Mouse (Mus musculus) E14TG2a.4 (cell line): ENCODE data around the gene Cyb5b.
"Not testable (repeated sequence)": the region's sequence is repeated elsewhere in the genome, so short reads cannot be mapped to it uniquely, and the experiment has no call there.

Experiments used
- H3K27me3 ChIP-seq: 2 replicates; pipeline ENCODE4 v1.6.1; 2014; ENCODE audit warnings: low read length, control low read depth; ENCODE audit not compliant: insufficient read depth
- H3K36me3 ChIP-seq: 2 replicates; pipeline ENCODE4 v1.6.1; 2014; ENCODE audit warnings: low read length, control low read depth; ENCODE audit not compliant: insufficient read depth
- H3K4me1 ChIP-seq: replicated peaks from 2 replicates; pipeline ENCODE4 v1.6.1; 2014; ENCODE audit warnings: low read depth, low read length, control low read depth
- H3K4me3 ChIP-seq: replicated peaks from 2 replicates; pipeline ENCODE4 v1.5.1; 2014; ENCODE audit warnings: mild to moderate bottlenecking, low read length
- H3K9me3 ChIP-seq: 2 replicates; pipeline ENCODE4 v1.6.1; 2014; ENCODE audit warnings: low read length, control low read depth
- CTCF ChIP-seq: conservative IDR thresholded peaks from 2 replicates; pipeline ENCODE4 v1.5.1; 2014; ENCODE audit warnings: low read length
- NANOG ChIP-seq: IDR thresholded peaks from 2 replicates; pipeline ENCODE4 v1.6.1; 2014; ENCODE audit warnings: borderline replicate concordance, low read length, mixed read lengths
- POU5F1 ChIP-seq: IDR thresholded peaks from 2 replicates; pipeline ENCODE4 v1.6.1; 2014; ENCODE audit warnings: low read length, borderline replicate concordance

The Cyb5b gene

GRCm38 (mm10) chr8:107197901-107198826, 47.7 kb downstream of the Cyb5b start:
- H3K4me1 ChIP-seq: peaks cover 14% of the 10 kb centered on the region; the same call in 1 of the 2 replicates
- H3K27me3 ChIP-seq: no peaks in the 10 kb centered on the region
- H3K9me3 ChIP-seq: no peaks in the 10 kb centered on the region
- TF ChIP-seq POU5F1 (no peak), NANOG (no peak), CTCF (no peak)
- no peak overlapping the region for H3K4me3 ChIP-seq
- no peaks in the 10 kb centered on the region for H3K36me3 ChIP-seq

DNA sequence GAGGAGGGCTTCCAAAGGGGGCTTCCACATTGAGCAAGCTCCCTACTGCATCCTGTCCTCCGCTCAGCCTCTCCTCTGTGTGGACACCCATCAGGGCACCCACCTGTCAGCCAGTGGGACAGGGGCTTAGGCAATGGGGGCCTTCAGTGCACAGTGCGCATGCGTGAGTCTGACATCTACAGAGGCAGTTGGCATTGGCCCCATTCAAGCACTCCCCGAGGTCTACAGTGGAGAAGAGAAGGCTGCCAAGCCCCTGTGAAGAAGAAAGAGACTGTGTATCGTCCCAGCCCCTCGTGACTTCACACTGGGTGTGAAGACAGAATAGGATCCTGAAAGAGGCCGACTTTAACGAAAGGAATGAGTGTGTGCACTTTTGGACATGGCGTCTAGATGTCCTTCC, 54.7 kb downstream of the Cyb5b start:
- TF ChIP-seq POU5F1 (no peak), CTCF (no peak), NANOG (no peak)
- Histone ChIP-seq H3K9me3 (no peaks in the 10 kb centered on the region), H3K36me3 (no peaks in the 10 kb centered on the region), H3K4me1 (peaks cover 24% of the 10 kb centered on the region), H3K27me3 (peaks cover 10% of the 10 kb centered on the region; the same call in 1 of the 2 replicates), H3K4me3 (no peak overlapping the region; the same call in 1 of the 2 replicates)

DNA sequence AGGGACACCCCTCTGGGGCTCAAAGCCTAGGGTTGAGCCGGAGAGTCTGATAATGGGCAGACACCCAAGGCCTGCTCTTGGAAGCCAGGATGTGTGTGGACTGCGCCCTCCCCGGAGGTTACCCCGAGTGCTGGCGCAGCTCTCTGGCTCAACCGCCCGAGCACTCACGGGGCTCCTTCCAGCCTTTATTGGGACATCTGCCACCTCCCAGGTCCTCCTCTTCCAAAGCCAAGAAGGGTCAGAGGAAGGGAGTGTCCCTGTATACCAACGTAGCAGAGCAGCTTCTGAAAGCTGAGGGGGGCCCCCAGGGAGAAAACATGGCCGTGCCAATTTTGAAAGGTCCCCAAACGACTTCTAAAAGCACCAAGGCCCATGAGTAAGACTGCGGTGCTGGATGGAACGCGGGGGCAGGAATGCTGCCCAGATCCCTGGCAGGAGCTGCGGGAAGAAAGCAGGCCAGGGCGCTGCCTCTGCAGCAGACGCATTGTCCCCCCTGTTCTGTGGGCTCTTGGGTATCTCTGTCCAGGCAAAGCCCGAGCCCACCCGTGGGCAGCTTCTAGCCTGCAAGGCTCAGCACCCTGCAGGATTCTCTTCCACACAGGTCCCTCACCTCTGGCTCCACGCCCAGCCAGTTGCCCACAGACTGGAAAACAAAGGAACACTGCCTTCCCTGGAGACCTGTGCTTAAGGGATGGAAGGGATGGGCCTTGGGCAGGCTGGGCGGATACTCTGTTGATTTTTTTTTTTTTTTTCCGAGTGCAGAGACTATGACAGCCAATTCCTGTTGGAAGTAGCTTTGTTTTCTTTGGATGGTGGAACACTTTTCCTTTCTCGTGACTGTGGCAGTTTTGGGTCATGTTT, 55.5 kb downstream of the Cyb5b start:
- peaks cover 10% of the 10 kb centered on the region; the same call in 1 of the 2 replicates for H3K27me3 ChIP-seq
- TF ChIP-seq POU5F1 (no peak), NANOG (no peak), CTCF (no peak)
- peaks cover 24% of the 10 kb centered on the region for H3K4me1 ChIP-seq
- no peaks in the 10 kb centered on the region for H3K36me3 ChIP-seq
- no peaks in the 10 kb centered on the region for H3K9me3 ChIP-seq
- peak overlapping the region; percentile 71 for H3K4me3 ChIP-seq

GRCm38 (mm10) chr8:107206782-107207525, 56.5 kb downstream of the Cyb5b start:
- Histone ChIP-seq H3K36me3 (no peaks in the 10 kb centered on the region), H3K4me1 (peaks cover 24% of the 10 kb centered on the region), H3K4me3 (no peak overlapping the region), H3K9me3 (no peaks in the 10 kb centered on the region), H3K27me3 (peaks cover 10% of the 10 kb centered on the region; the same call in 1 of the 2 replicates)
- TF ChIP-seq CTCF (no peak), POU5F1 (no peak), NANOG (no peak)

GRCm38 (mm10) chr8:107209185-107209584, 58.7 kb downstream of the Cyb5b start:
- no peaks in the 10 kb centered on the region for H3K9me3 ChIP-seq
- H3K4me3 ChIP-seq: no peak overlapping the region
- no peak for TF ChIP-seq CTCF
- TF ChIP-seq NANOG: no peak
- TF ChIP-seq POU5F1: no peak
- peaks cover 24% of the 10 kb centered on the region for H3K4me1 ChIP-seq
- no peaks in the 10 kb centered on the region for H3K36me3 ChIP-seq
- peaks cover 12% of the 10 kb centered on the region; the same call in 1 of the 2 replicates for H3K27me3 ChIP-seq

DNA sequence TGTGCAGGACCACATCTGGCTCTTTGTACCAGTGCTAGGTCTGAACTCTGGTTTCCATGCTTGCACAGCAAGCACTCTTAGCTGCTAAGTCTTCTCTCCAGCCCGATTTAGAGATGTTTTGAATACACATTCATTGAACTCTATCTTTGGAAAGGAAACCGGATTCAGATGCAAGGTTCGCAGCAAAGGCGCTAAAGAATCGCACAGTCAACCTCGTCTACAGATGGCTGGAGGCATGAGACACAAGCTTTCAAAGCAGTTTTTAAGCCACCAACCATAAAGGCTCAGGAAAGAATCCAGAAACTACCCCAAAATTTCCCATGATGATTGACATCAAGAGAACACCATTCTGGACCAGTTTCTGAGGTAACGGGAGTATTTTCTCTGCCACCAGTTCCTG, 61.6 kb downstream of the Cyb5b start:
- Histone ChIP-seq H3K36me3 (no peaks in the 10 kb centered on the region), H3K27me3 (0 out of 2 replicates have a peak, but pooled peaks cover 3% of the 10 kb centered on the region), H3K9me3 (no peaks in the 10 kb centered on the region), H3K4me1 (peaks cover 14% of the 10 kb centered on the region), H3K4me3 (no peak overlapping the region)
- TF ChIP-seq NANOG (no peak), POU5F1 (no peak), CTCF (no peak)

GRCm38 (mm10) chr8:107217230-107217629, 66.8 kb downstream of the Cyb5b start:
- H3K4me3 ChIP-seq, H3K27me3 ChIP-seq, H3K36me3 ChIP-seq, H3K9me3 ChIP-seq: not testable (repeated sequence)
- peaks cover 25% of the 10 kb centered on the region for H3K4me1 ChIP-seq

GRCm38 (mm10) chr8:107218091-107218490, 67.7 kb downstream of the Cyb5b start:
- TF ChIP-seq CTCF (no peak), NANOG (no peak), POU5F1 (no peak)
- peaks cover 32% of the 10 kb centered on the region for H3K4me1 ChIP-seq
- H3K27me3 ChIP-seq: 0 out of 2 replicates have a peak, but pooled peaks cover 3% of the 10 kb centered on the region
- H3K36me3 ChIP-seq: no peaks in the 10 kb centered on the region
- no peak overlapping the region for H3K4me3 ChIP-seq
- H3K9me3 ChIP-seq: no peaks in the 10 kb centered on the region
